Mouse (Mus musculus) lung, embryonic 14.5 days (tissue): ENCODE results near the gene Aspm. TPM values are rescaled to one million over a fixed set of nuclear protein-coding genes. Genes with fewer than 3 reads are reported as not detected.
"Not testable (repeated sequence)": the region's sequence is repeated elsewhere in the genome, so short reads cannot be mapped to it uniquely, and the experiment has no call there.

Source experiments
- ATAC-seq: fragments of 200-750 bp; cut with Nextera tagmentation; 2 replicates; pipeline ENCODE4 v1.8.0; 2017; ENCODE audit warnings: mild to moderate bottlenecking, moderate TSS enrichment, moderate library complexity; ENCODE audit not compliant: insufficient read depth
- DNase-seq: peaks from one replicate; pipeline ENCODE4 v3.0.0-alpha.2; 2015
- H3K27ac ChIP-seq: fragments of 300-500 bp; sonication (generic); 2 replicates; pipeline ENCODE4 v1.5.1; 2014; ENCODE audit warnings: low read depth, mild to moderate bottlenecking, moderate library complexity
- H3K27me3 ChIP-seq: fragments of 300-500 bp; sonication (generic); 2 replicates; pipeline ENCODE4 v1.6.1; 2014; ENCODE audit warnings: low read length, control low read depth; ENCODE audit not compliant: insufficient read depth
- H3K36me3 ChIP-seq: fragments of 300-500 bp; sonication (generic); 2 replicates; pipeline ENCODE4 v1.6.1; 2014; ENCODE audit warnings: control low read depth; ENCODE audit not compliant: insufficient read depth
- H3K4me1 ChIP-seq: fragments of 300-500 bp; sonication (generic); 2 replicates; pipeline ENCODE4 v1.6.1; 2014; ENCODE audit warnings: antibody characterized with exemption, control low read depth; ENCODE audit not compliant: insufficient read depth
- H3K4me2 ChIP-seq: fragments of 300-500 bp; sonication (generic); 2 replicates; pipeline ENCODE4 v1.6.1; 2014; ENCODE audit warnings: mild to moderate bottlenecking
- H3K4me3 ChIP-seq: fragments of 300-500 bp; sonication (generic); 2 replicates; pipeline ENCODE4 v1.5.1; 2014; ENCODE audit warnings: low read depth, low read length
- H3K9ac ChIP-seq: fragments of 300-500 bp; sonication (generic); 2 replicates; pipeline ENCODE4 v1.6.1; 2014
- H3K9me3 ChIP-seq: fragments of 300-500 bp; sonication (generic); 2 replicates; pipeline ENCODE4 v1.6.1; 2016; ENCODE audit warnings: low read depth, low read length, control low read depth
- CTCF ChIP-seq: IDR thresholded peaks from 2 replicates; pipeline ENCODE4 v1.5.1; 2016; ENCODE audit warnings: antibody characterized with exemption, low read depth
- WGBS: fragments of 180-500 bp; shearing (Covaris S2); extraction: QIAGEN DNeasy Blood & Tissue Kit; methylation state at CpG from one replicate; pipeline ENCODE4 v1.1.7; 2014; 5-methylcytosine and 5-hydroxymethylcytosine counted together
- polyA plus RNA-seq: library from polyadenylated mRNA; unstranded; fragments of >200 nt; fragmentation: Nextera tagmentation; extraction: Ambion mirVana; gene quantifications from 2 replicates; pipeline ENCODE4 v1.2.1, GENCODE M21; 2014

The Aspm gene
- polyA plus RNA-seq = 24.3 and 25.4 TPM in 2 replicates

GRCm38 (mm10) chr1:139454340-139455225 is at the start of gene Aspm:
Gene Aspm, plus strand, starts transcription at chr1:139454772.
- peak within 1 kb of the TSS; percentile 80 for H3K27ac ChIP-seq
- H3K4me3 ChIP-seq = peak within 1 kb of the TSS; percentile 91
- peaks cover 22% of the 10 kb centered on the region for H3K36me3 ChIP-seq
- under 1% methylated on average over 65 of the region's 65 CpGs for WGBS
- no peaks in the 10 kb centered on the region for H3K9me3 ChIP-seq
- peak within 1 kb of the TSS; percentile 80 for H3K4me2 ChIP-seq
- H3K9ac ChIP-seq = peak within 1 kb of the TSS; percentile 77
- no peaks in the 10 kb centered on the region; the same call in 1 of the 2 replicates for H3K4me1 ChIP-seq
- DNase-seq = peak; percentile 97
- H3K27me3 ChIP-seq = no peaks in the 10 kb centered on the region
- ATAC-seq = peak; percentile 99
- TF ChIP-seq CTCF = no peak

GRCm38 (mm10) chr1:139405766-139406165 is 48.8 kb upstream of the Aspm start:
- H3K27ac ChIP-seq = no peak overlapping the region
- H3K27me3 ChIP-seq = no peaks in the 10 kb centered on the region
- H3K36me3 ChIP-seq = no peaks in the 10 kb centered on the region
- H3K4me3 ChIP-seq = no peak overlapping the region
- no peak for TF ChIP-seq CTCF
- no peak overlapping the region for H3K9ac ChIP-seq
- H3K9me3 ChIP-seq = no peaks in the 10 kb centered on the region
- no peak overlapping the region for H3K4me2 ChIP-seq
- H3K4me1 ChIP-seq = no peaks in the 10 kb centered on the region
- ATAC-seq (no peak), DNase-seq (peak; percentile 22)

- H3K4me2 ChIP-seq = no peak overlapping the region
- no peak for DNase-seq
- no peak overlapping the region for H3K4me3 ChIP-seq
- WGBS = 58% methylated on average over 5 of the region's 5 CpGs
- H3K4me1 ChIP-seq = no peaks in the 10 kb centered on the region
- no peaks in the 10 kb centered on the region for H3K36me3 ChIP-seq
- ATAC-seq = no peak
- no peak for TF ChIP-seq CTCF
- no peaks in the 10 kb centered on the region for H3K27me3 ChIP-seq
- H3K9me3 ChIP-seq = no peaks in the 10 kb centered on the region
- no peak overlapping the region for H3K9ac ChIP-seq
- H3K27ac ChIP-seq = no peak overlapping the region
Measured at GRCm38 (mm10) chr1:139407701-139408100, 46.9 kb upstream of the Aspm start.

DNA sequence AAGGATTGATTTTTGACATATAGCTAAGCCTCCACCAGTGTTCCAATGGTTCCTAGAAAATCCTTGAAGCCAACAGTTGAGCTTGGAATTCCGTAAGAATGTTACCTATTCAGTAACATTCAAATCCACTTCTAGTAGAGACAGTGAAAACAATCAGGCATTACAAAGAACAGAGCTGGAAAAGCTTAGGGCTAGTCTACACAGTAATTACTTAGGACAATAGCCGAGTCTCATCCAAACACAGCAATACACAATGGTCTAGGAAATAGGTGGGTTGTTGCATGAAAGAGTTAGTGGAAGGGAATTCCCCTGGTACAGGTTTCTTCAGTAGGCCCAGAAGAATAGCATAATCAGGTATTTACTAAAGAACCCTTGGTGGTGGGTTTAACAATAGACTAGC is 42.2 kb upstream of the Aspm start:
- 85% methylated on average over 2 of the region's 2 CpGs for WGBS
- not testable (repeated sequence) for ATAC-seq, H3K4me1 ChIP-seq, H3K27ac ChIP-seq, DNase-seq, H3K36me3 ChIP-seq, H3K4me2 ChIP-seq, H3K4me3 ChIP-seq, H3K27me3 ChIP-seq, H3K9ac ChIP-seq, H3K9me3 ChIP-seq

DNA sequence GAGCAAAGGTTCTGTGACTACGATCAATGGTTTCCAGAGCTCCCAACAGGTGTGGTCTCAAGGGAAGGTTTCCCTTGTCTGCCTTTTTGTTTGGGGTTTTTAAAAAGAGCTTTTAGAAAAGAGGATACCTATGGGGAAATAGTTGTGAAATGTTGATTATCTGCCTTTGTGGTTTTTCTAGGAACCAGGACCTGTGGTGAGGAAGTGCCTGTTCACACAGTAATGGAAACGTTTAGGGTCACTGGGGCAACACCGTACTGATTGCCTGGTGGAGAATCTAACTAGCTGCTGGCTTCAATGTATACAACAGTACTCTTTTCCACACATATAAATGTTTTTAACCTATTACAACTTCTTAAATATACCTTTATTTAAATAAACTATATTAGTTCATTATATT is 41.1 kb upstream of the Aspm start:
- Histone ChIP-seq H3K9me3 (no peaks in the 10 kb centered on the region), H3K27me3 (no peaks in the 10 kb centered on the region), H3K4me3 (no peak overlapping the region), H3K4me1 (no peaks in the 10 kb centered on the region), H3K4me2 (no peak overlapping the region), H3K36me3 (no peaks in the 10 kb centered on the region), H3K9ac (no peak overlapping the region), H3K27ac (no peak overlapping the region)
- DNase-seq (no peak), ATAC-seq (no peak)
- WGBS = 77% methylated on average over 3 of the region's 3 CpGs
- no peak for TF ChIP-seq CTCF

DNA sequence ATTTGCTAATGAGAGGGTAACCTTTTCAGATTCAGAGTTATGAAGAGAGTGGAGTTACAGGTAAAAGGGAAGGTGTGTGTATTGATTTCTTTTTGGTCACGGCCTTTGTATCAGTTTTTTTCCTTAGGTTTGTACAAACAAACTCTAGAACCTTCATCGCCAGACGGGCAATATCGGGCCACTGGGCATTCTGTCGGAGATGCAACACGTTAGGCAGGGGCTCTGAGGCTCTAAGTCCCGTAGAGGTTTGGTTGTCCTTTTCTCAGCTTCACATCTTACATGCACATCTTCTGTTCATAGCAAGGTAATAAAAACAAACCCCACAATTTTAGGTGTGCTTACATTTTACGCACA is 33.1 kb upstream of the Aspm start:
- Histone ChIP-seq H3K4me1 (peaks cover 13% of the 10 kb centered on the region; the same call in 1 of the 2 replicates), H3K27ac (no peak overlapping the region), H3K36me3 (no peaks in the 10 kb centered on the region), H3K4me3 (peak overlapping the region; percentile 88), H3K4me2 (peak overlapping the region; percentile 66), H3K9me3 (no peaks in the 10 kb centered on the region), H3K9ac (peak overlapping the region; percentile 89), H3K27me3 (no peaks in the 10 kb centered on the region)
- DNase-seq (no peak), ATAC-seq (peak; percentile 11)
- TF ChIP-seq CTCF = no peak
- WGBS = under 1% methylated on average over 8 of the region's 8 CpGs

DNA sequence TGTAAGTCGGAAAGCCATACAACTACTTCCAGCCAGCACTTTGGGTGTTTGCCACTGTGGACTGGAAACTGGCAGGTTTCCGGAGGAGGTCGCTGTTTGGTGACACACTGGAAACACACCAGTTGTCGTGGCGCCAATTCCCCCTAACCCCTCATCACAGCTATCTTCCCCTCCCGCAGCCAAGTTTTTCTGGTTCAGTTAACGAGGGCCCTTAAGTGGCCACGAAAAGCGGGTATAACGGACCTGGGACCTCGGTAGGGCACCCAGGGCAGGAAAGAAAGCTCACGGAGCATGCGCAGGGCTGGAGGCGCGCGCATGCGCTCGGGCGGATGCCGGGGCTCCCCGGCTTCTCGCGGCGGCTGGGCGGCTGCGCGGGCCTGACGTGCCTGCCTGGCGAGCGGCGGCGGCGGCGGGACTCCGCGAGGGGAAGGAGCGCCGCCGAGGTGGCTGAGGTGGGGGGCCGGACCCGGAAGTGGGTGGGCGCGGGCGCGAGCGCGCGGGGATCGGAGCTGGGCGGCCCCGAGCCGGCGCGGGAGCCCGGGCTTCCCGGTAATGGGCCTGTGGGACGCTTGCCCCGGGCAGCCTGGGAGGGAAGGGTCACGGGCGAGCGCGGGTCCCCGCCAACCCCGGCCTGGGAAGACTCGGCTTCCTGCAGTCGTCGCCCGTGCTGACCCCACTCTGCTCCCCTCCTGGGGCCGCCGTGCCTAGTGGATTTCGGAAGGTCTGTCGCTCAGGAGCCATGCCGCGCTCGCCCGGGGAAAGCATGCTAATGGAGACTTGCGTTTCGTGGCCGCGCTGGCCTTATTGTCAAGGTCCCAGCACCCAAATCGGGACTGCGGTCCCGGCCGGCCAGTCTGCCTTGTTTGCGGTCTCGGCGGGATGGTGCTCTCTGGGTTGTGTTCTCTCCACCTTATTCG is 32.4 kb upstream of the Aspm start, which contains the start of gene Zbtb41:
Gene Zbtb41 (plus strand): TSS at position 414 of the 917 bp plus-strand sequence.
- H3K4me3 ChIP-seq = peak within 1 kb of the TSS; percentile 88
- under 1% methylated on average over 84 of the region's 88 CpGs for WGBS
- ATAC-seq = peak; percentile 95

More for the DNA sequence above, 32.4 kb upstream of the Aspm start, which contains the start of gene Zbtb41:
- Histone ChIP-seq H3K4me1 (peaks cover 13% of the 10 kb centered on the region; the same call in 1 of the 2 replicates), H3K27me3 (no peaks in the 10 kb centered on the region), H3K9ac (peak within 1 kb of the TSS; percentile 89), H3K36me3 (0 out of 2 replicates have a peak, but pooled peaks cover 2% of the 10 kb centered on the region), H3K9me3 (no peaks in the 10 kb centered on the region), H3K4me2 (peak within 1 kb of the TSS; percentile 66), H3K27ac (peak within 1 kb of the TSS; percentile 92)
- peak; percentile 62 for TF ChIP-seq CTCF
- DNase-seq = peak; percentile 95
